Mouse (Mus musculus): ENCODE measurements around the gene Nme6.

DNA sequence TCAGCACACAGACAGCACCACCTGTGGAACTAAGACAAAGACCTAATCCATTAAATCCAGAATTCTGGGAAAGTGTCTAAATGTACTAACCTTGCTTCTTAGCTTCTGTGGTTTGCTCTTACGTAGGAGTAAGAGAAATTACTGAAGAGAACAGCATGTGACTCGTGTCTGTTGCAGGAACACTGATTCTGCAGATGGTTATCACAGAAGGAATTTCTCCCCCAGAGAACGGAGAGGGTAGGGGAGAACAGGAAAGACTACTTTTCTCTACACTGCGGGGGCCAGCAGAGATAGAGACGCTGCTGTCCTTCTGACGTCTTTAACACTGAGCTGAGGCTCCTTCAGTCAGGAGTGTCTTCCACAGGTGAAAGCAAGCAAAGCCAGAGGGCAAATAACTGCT, 16.2 kb upstream of the Nme6 start:
- TF ChIP-seq CTCF (IDR thresholded peaks at IDR 0.05; ENCODE audit: low read depth), result no peak
- no peak for TF ChIP-seq EP300 (optimal IDR thresholded peaks at IDR 0.05)

Measured in stomach, postnatal 0 days (tissue).